Mouse (Mus musculus) frontal cortex, postnatal 36 days (tissue): ENCODE data around the gene Pam16.

Source experiments
- DNase-seq, 2 experiments: peaks; one replicate each; pipeline ENCODE4 v3.0.0; 2022; ENCODE audit warnings: low spot score in 2 of 2

The Pam16 gene

GRCm38 (mm10) chr16:4646831-4647230, 22.0 kb upstream of the Pam16 start:
- DNase-seq: no peak

GRCm38 (mm10) chr16:4645867-4646266, 21.1 kb upstream of the Pam16 start:
- DNase-seq: no peak

- DNase-seq: peak; percentile 76 to 81
These were observed 19.1 kb upstream of the Pam16 start for GRCm38 (mm10) chr16:4643670-4644419.

- DNase-seq: no peak
These were observed 18.1 kb upstream of the Pam16 start for GRCm38 (mm10) chr16:4642937-4643336.

- peak; percentile 63 to 64 for DNase-seq
These were observed 17.4 kb upstream of the Pam16 start for GRCm38 (mm10) chr16:4642190-4642589.

GRCm38 (mm10) chr16:4641119-4641838, 16.5 kb upstream of the Pam16 start:
- no peak for DNase-seq

- no peak for DNase-seq
These were observed 15.6 kb upstream of the Pam16 start for GRCm38 (mm10) chr16:4640267-4641005.

- peak; percentile 72 to 76 for DNase-seq
These were observed 15.0 kb upstream of the Pam16 start, which contains the start of the genes Vasn and Dnaja3 for GRCm38 (mm10) chr16:4639831-4640237. Vasn (plus strand) TSS chr16:4639941. Dnaja3 (plus strand) TSS chr16:4639989.

- DNase-seq: no peak
These were observed 14.2 kb upstream of the Pam16 start for GRCm38 (mm10) chr16:4638891-4639390.

GRCm38 (mm10) chr16:4635760-4636159, 11.0 kb upstream of the Pam16 start:
- no peak for DNase-seq

GRCm38 (mm10) chr16:4634681-4635080, 9.9 kb upstream of the Pam16 start:
- DNase-seq: no peak

- DNase-seq: no peak
These were observed 8.9 kb upstream of the Pam16 start for GRCm38 (mm10) chr16:4633661-4634060.

GRCm38 (mm10) chr16:4632050-4632449, 7.3 kb upstream of the Pam16 start:
- no peak for DNase-seq

- DNase-seq: peak; percentile 68 to 73
These were observed 5.2 kb upstream of the Pam16 start for GRCm38 (mm10) chr16:4629950-4630349.

- no peak for DNase-seq
These were observed 4.2 kb upstream of the Pam16 start for GRCm38 (mm10) chr16:4628898-4629419.

- DNase-seq: no peak
These were observed 2.3 kb upstream of the Pam16 start for GRCm38 (mm10) chr16:4627105-4627504.

GRCm38 (mm10) chr16:4624074-4624473, 714 bp downstream of the Pam16 start:
- DNase-seq: no peak

GRCm38 (mm10) chr16:4616829-4617228, 8.0 kb downstream of the Pam16 start:
- DNase-seq: no peak

GRCm38 (mm10) chr16:4615297-4615696, 9.5 kb downstream of the Pam16 start:
- DNase-seq: no peak

GRCm38 (mm10) chr16:4614639-4615038, 10.1 kb downstream of the Pam16 start:
- no peak for DNase-seq

GRCm38 (mm10) chr16:4613736-4614135, 11.1 kb downstream of the Pam16 start:
- no peak for DNase-seq

GRCm38 (mm10) chr16:4611676-4612075, 13.1 kb downstream of the Pam16 start:
- DNase-seq: no peak
